ENCODE assay signal across 8 mouse cellular contexts in the genomic region with DNA sequence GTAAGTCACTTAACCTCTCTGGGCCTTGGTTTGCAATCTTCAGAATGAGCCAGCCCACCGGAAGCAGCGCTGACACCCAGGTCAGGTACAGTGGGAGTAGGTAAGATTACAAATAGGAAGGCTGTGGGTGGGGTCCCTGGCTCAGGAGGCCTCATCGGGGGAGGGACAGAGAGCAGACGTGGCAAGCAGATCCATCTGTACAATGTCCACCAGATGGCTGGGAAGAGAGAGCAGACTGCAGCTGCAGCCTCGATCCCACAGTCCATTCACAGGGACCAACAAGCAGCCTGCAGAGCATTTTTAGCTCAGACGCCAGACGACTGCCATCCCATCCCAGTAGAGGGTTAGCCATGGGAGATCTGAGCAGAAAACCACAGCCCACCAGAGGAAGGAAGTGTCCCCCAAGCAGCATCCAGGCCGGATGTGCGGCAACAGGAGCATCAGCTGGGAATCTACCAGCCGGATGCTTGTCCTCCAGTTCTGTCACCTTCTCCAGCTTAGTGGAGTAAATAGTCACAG. TPM values are rescaled to one million over a fixed set of nuclear protein-coding genes. Genes with fewer than 3 reads are reported as not detected.
DNase-seq lines count a peak whose midpoint lies in the region; ATAC-seq and TF ChIP-seq lines count a peak whose summit lies in the region.

No protein-coding gene starts in this region.

- peak; percentile 19; the same call in 1 of the 2 replicates for TF ChIP-seq CTCF in lung, embryonic 14.5 days (IDR thresholded peaks at IDR 0.05; ENCODE audit: low read depth)
- TF ChIP-seq CTCF in liver, postnatal 0 days (IDR thresholded peaks at IDR 0.05; ENCODE audit: low read depth): no peak

- H3K27me3 ChIP-seq in lung, embryonic 14.5 days (ENCODE audit: insufficient read depth, low read length): no peaks in the 10 kb centered on the region
- no peaks in the 10 kb centered on the region for H3K27me3 ChIP-seq in hindbrain, embryonic 12.5 days
- H3K27me3 ChIP-seq in liver, postnatal 0 days (ENCODE audit: insufficient read depth, low read length): no peaks in the 10 kb centered on the region; the same call in 1 of the 2 replicates

- WGBS in lung, embryonic 14.5 days: 34% methylated on average over 10 of the region's 10 CpGs
- WGBS in hindbrain, embryonic 12.5 days: 39% methylated on average over 10 of the region's 10 CpGs
- WGBS in liver, postnatal 0 days (ENCODE audit: insufficient replicate concordance): 18% methylated on average over 10 of the region's 10 CpGs

- H3K9ac ChIP-seq in lung, embryonic 14.5 days: peak overlapping the region; percentile 44
- H3K9ac ChIP-seq in hindbrain, embryonic 12.5 days: peak overlapping the region; percentile 60
- H3K9ac ChIP-seq in liver, postnatal 0 days (replicated peaks): peak overlapping the region; percentile 3; the same call in 1 of the 2 replicates

- H3K4me1 ChIP-seq in lung, embryonic 14.5 days (ENCODE audit: insufficient read depth): peaks cover 30% of the 10 kb centered on the region
- peaks cover 70% of the 10 kb centered on the region for H3K4me1 ChIP-seq in hindbrain, embryonic 12.5 days
- H3K4me1 ChIP-seq in liver, postnatal 0 days (ENCODE audit: insufficient read depth): peaks cover 40% of the 10 kb centered on the region

- DNase-seq in lung, embryonic 14.5 days: peak; percentile 62
- no peak for DNase-seq in lung, postnatal 25 days (ENCODE audit: low spot score)
- DNase-seq in embryo, embryonic 9.5 days (ENCODE audit: extremely low spot score): peak; percentile 18
- DNase-seq in liver, postnatal 0 days: no peak
- peak; percentile 56 for DNase-seq in thymus, postnatal 14 days
- no peak for DNase-seq in gastrocnemius, postnatal 10 days
- DNase-seq in gastrocnemius, adult 18-20 months (ENCODE audit: low spot score): no peak

- no peak for TF ChIP-seq EP300 in liver, postnatal 0 days (IDR thresholded peaks at IDR 0.05; ENCODE audit: low read depth)

- no peaks in the 10 kb centered on the region for H3K9me3 ChIP-seq in lung, embryonic 14.5 days (ENCODE audit: low read depth, low read length)
- H3K9me3 ChIP-seq in hindbrain, embryonic 12.5 days (replicated peaks): no peaks in the 10 kb centered on the region
- H3K9me3 ChIP-seq in liver, postnatal 0 days (ENCODE audit: low read length): no peaks in the 10 kb centered on the region

- no peak for ATAC-seq in lung, embryonic 14.5 days (ENCODE audit: insufficient read depth)
- ATAC-seq in hindbrain, embryonic 12.5 days (ENCODE audit: low FRiP score): no peak
- no peak for ATAC-seq in liver, postnatal 0 days

- H3K4me3 ChIP-seq in lung, embryonic 14.5 days (ENCODE audit: low read depth, low read length): peak overlapping the region; percentile 8
- peak overlapping the region; percentile 71 for H3K4me3 ChIP-seq in hindbrain, embryonic 12.5 days
- peak overlapping the region; percentile 78 for H3K4me3 ChIP-seq in liver, postnatal 0 days (ENCODE audit: low read depth, low read length)

- 0 out of 2 replicates have a peak, but pooled peaks cover 3% of the 10 kb centered on the region for H3K36me3 ChIP-seq in lung, embryonic 14.5 days (ENCODE audit: insufficient read depth)
- 0 out of 2 replicates have a peak, but pooled peaks cover 7% of the 10 kb centered on the region for H3K36me3 ChIP-seq in hindbrain, embryonic 12.5 days
- no peaks in the 10 kb centered on the region; the same call in 1 of the 2 replicates for H3K36me3 ChIP-seq in liver, postnatal 0 days (replicated peaks; ENCODE audit: insufficient read depth, low read length)

- peak overlapping the region; percentile 66; the same call in 1 of the 2 replicates for H3K27ac ChIP-seq in lung, embryonic 14.5 days (ENCODE audit: low read depth)
- H3K27ac ChIP-seq in hindbrain, embryonic 12.5 days: peak overlapping the region; percentile 67; the same call in 1 of the 2 replicates
- H3K27ac ChIP-seq in liver, postnatal 0 days (ENCODE audit: low read depth): peak overlapping the region; percentile 82; the same call in 1 of the 2 replicates

- peak overlapping the region; percentile 98 for H3K4me2 ChIP-seq in lung, embryonic 14.5 days
- H3K4me2 ChIP-seq in hindbrain, embryonic 12.5 days (replicated peaks): peak overlapping the region; percentile 87
- peak overlapping the region; percentile 95 for H3K4me2 ChIP-seq in liver, postnatal 0 days (ENCODE audit: low read depth, low read length)

RNA-seq across cellular contexts. Expression of gene Cotl1, which starts 2.7 kb away (rescaled TPM):
- 201 and 204 TPM in 2 replicates for polyA plus RNA-seq in lung, embryonic 14.5 days (2014; fragmentation: Nextera tagmentation; extraction: Ambion mirVana)
- polyA plus RNA-seq in hindbrain, embryonic 12.5 days (2016; fragmentation: Nextera tagmentation; extraction: Ambion mirVana): 115 and 142 TPM in 2 replicates
- polyA plus RNA-seq in liver, postnatal 0 days (2015; fragmentation: Nextera tagmentation; extraction: Ambion mirVana): 28.5 and 28.8 TPM in 2 replicates
- total RNA-seq in gastrocnemius, postnatal 10 days (2021): 10 to 100 TPM; 38.3 to 41.8 TPM
- 1 to 10 TPM; 4.7 to 6.0 TPM for total RNA-seq in gastrocnemius, adult 18-20 months (2021)

RNA-seq across cellular contexts. Expression of gene Klhl36, which starts 24.5 kb away (rescaled TPM):
- 11.5 and 11.8 TPM in 2 replicates for polyA plus RNA-seq in lung, embryonic 14.5 days (2014; fragmentation: Nextera tagmentation; extraction: Ambion mirVana)
- polyA plus RNA-seq in hindbrain, embryonic 12.5 days (2016; fragmentation: Nextera tagmentation; extraction: Ambion mirVana): 12.2 and 12.8 TPM in 2 replicates
- polyA plus RNA-seq in liver, postnatal 0 days (2015; fragmentation: Nextera tagmentation; extraction: Ambion mirVana): 4.3 and 4.9 TPM in 2 replicates
- 1 to 10 TPM; 2.9 to 3.9 TPM for total RNA-seq in gastrocnemius, postnatal 10 days (2021)
- total RNA-seq in gastrocnemius, adult 18-20 months (2021): 1 to 10 TPM; 1.2 to 1.3 TPM

RNA-seq across cellular contexts. Expression of gene Tldc1, which starts 59.4 kb away (rescaled TPM):
- 9.7 and 10.3 TPM in 2 replicates for polyA plus RNA-seq in lung, embryonic 14.5 days (2014; fragmentation: Nextera tagmentation; extraction: Ambion mirVana)
- polyA plus RNA-seq in hindbrain, embryonic 12.5 days (2016; fragmentation: Nextera tagmentation; extraction: Ambion mirVana): 11.9 and 12.2 TPM in 2 replicates
- 4.3 and 4.6 TPM in 2 replicates for polyA plus RNA-seq in liver, postnatal 0 days (2015; fragmentation: Nextera tagmentation; extraction: Ambion mirVana)
- total RNA-seq in gastrocnemius, postnatal 10 days (2021): 1 to 10 TPM; 4.7 to 5.2 TPM
- 1 to 10 TPM; 3.4 TPM for total RNA-seq in gastrocnemius, adult 18-20 months (2021)

Comparison
In these comparisons a context has a peak if more than half of its experiments do, and no peak if none do; other contexts are left out.
1. DNase-seq: peak in lung, embryonic 14.5 days (single experiment), embryo, embryonic 9.5 days (single experiment) and thymus, postnatal 14 days (single experiment); none in lung, postnatal 25 days (single experiment), liver, postnatal 0 days (single experiment), gastrocnemius, postnatal 10 days (single experiment) and gastrocnemius, adult 18-20 months (single experiment).
2. H3K4me3 ChIP-seq: peak in every context shown above with its lines; median percentile 78 in liver, postnatal 0 days; 71 in hindbrain, embryonic 12.5 days; 8 in lung, embryonic 14.5 days.
3. H3K9ac ChIP-seq: peak in every context shown above with its lines; median percentile 60 in hindbrain, embryonic 12.5 days; 44 in lung, embryonic 14.5 days; 3 in liver, postnatal 0 days.
4. Peak in every context shown above with its lines, with median percentiles within 50 percentile points of each other: H3K27ac ChIP-seq and H3K4me2 ChIP-seq.